Mouse (Mus musculus): ENCODE results near the gene Cers6. TPM values are rescaled to one million over a fixed set of nuclear protein-coding genes. Genes with fewer than 3 reads are reported as not detected.

Gene Cers6
- polyA plus RNA-seq, 1 experiment from 2014 or later: 18.7 TPM

- no peak for DNase-seq (ENCODE audit: low spot score)
- WGBS: 73% methylated on average over 4 of the region's 4 CpGs
- peaks cover 14% of the 10 kb centered on the region for H3K4me1 ChIP-seq
Observed at GRCm38 (mm10) chr2:69050189-69050588, 188.9 kb downstream of the Cers6 start.

DNA sequence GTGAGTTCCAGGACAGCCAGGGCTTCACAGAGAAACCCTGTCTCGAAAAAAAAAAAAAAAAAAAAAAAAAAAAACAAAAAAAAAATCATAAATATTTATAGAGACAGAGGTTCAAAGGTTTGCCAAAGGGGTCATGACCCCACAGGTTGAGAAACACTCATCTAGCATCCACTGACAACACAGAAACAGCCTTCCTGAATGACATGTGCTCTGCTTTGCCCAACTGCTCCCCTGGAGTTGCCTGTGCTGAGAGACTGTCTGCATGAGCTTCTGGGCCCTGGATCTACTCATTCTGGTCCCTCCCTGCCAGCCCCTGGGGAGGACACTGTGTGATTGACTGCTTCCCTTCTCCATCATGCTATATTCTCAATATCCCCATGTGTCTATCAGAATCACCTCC is 190.4 kb downstream of the Cers6 start:
- peaks cover 17% of the 10 kb centered on the region for H3K4me1 ChIP-seq
- H3K4me3 ChIP-seq: no peak overlapping the region
- peaks cover 17% of the 10 kb centered on the region for H3K27me3 ChIP-seq (ENCODE audit: low read depth, poor library complexity, severe bottlenecking)
- H3K9me3 ChIP-seq (replicated peaks): no peaks in the 10 kb centered on the region
- 56% methylated on average over 1 of the region's 1 CpGs for WGBS
- no peaks in the 10 kb centered on the region for H3K36me3 ChIP-seq
- no peak overlapping the region for H3K27ac ChIP-seq (replicated peaks)
- DNase-seq (ENCODE audit: low spot score): no peak

More at GRCm38 (mm10) chr2:69050189-69050588, 188.9 kb downstream of the Cers6 start:
- H3K4me3 ChIP-seq: no peak overlapping the region
- no peak overlapping the region for H3K27ac ChIP-seq (replicated peaks)
- H3K36me3 ChIP-seq: no peaks in the 10 kb centered on the region
- H3K9me3 ChIP-seq (replicated peaks): no peaks in the 10 kb centered on the region
- H3K27me3 ChIP-seq (ENCODE audit: low read depth, poor library complexity, severe bottlenecking): peaks cover 17% of the 10 kb centered on the region

- no peak for DNase-seq (ENCODE audit: low spot score)
- H3K27me3 ChIP-seq (ENCODE audit: low read depth, poor library complexity, severe bottlenecking): peaks cover 17% of the 10 kb centered on the region
- no peaks in the 10 kb centered on the region for H3K36me3 ChIP-seq
- H3K4me1 ChIP-seq: peaks cover 22% of the 10 kb centered on the region
- H3K4me3 ChIP-seq: no peak overlapping the region
- WGBS: 55% methylated on average over 4 of the region's 4 CpGs
- no peak overlapping the region for H3K27ac ChIP-seq (replicated peaks)
- no peaks in the 10 kb centered on the region for H3K9me3 ChIP-seq (replicated peaks)
Observed at GRCm38 (mm10) chr2:69053210-69053858, 192.1 kb downstream of the Cers6 start.

DNA sequence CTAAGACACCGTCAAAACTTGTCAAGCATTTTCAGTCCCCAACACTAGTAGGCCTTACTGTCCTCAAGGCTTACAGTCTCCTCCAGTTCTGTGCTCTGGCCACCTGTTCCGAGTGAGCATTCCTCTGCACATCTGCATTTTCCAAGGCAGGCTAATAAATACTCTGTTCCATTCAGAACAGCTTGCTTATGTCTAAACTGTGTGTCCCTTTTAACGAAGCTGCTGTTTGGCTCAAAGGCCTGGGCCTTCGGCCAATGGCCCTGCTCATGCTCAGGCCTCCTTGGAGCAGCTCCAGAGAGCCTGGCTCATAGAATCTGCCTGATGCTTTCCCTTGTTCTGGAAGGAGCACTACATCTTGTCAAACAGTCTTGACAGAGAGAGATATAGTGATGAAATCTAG is 193.0 kb downstream of the Cers6 start:
- H3K27ac ChIP-seq (replicated peaks): no peak overlapping the region
- H3K27me3 ChIP-seq (ENCODE audit: low read depth, poor library complexity, severe bottlenecking): peaks cover 17% of the 10 kb centered on the region
- H3K4me1 ChIP-seq: peaks cover 20% of the 10 kb centered on the region
- H3K36me3 ChIP-seq: no peaks in the 10 kb centered on the region
- DNase-seq (ENCODE audit: low spot score): no peak
- H3K4me3 ChIP-seq: no peak overlapping the region
- 79% methylated on average over 4 of the region's 4 CpGs for WGBS
- no peaks in the 10 kb centered on the region for H3K9me3 ChIP-seq (replicated peaks)

- Histone ChIP-seq H3K9me3 (replicated peaks) (no peaks in the 10 kb centered on the region), H3K4me1 (peaks cover 17% of the 10 kb centered on the region), H3K36me3 (no peaks in the 10 kb centered on the region), H3K4me3 (no peak overlapping the region), H3K27ac (replicated peaks) (no peak overlapping the region), H3K27me3 (ENCODE audit: low read depth, poor library complexity, severe bottlenecking) (peaks cover 17% of the 10 kb centered on the region)
- 95% methylated on average over 6 of the region's 6 CpGs for WGBS
- no peak for DNase-seq (ENCODE audit: low spot score)
Observed at GRCm38 (mm10) chr2:69055174-69055573, 193.9 kb downstream of the Cers6 start.

DNA sequence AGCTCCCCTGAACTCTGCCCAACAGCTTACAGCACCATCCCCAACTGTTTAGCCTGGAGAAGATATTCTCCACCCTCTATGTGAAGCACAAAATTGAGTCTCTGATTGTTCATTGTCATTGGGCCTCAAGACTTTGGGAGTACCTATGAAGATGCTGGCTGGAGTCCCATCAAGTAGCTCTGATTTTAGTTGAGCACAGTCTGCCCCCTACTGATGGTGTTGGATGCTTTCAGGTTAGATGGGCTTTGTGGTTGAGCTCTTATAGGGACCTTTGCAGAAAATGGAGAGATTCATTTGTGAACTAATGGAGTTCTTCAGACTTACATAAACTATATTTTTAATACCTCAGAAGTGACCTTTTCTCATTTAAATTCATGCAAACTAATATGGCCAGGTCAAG is 200.1 kb downstream of the Cers6 start:
- no peaks in the 10 kb centered on the region for H3K9me3 ChIP-seq (replicated peaks)
- H3K36me3 ChIP-seq: no peaks in the 10 kb centered on the region
- no peak for DNase-seq (ENCODE audit: low spot score)
- H3K27ac ChIP-seq (replicated peaks): no peak overlapping the region
- H3K4me1 ChIP-seq: peaks cover 7% of the 10 kb centered on the region
- H3K27me3 ChIP-seq (ENCODE audit: low read depth, poor library complexity, severe bottlenecking): no peaks in the 10 kb centered on the region
- H3K4me3 ChIP-seq: no peak overlapping the region

GRCm38 (mm10) chr2:69061910-69062689 is 200.9 kb downstream of the Cers6 start:
- H3K36me3 ChIP-seq: no peaks in the 10 kb centered on the region
- DNase-seq (ENCODE audit: low spot score): no peak

GRCm38 (mm10) chr2:69064759-69065158 is 203.5 kb downstream of the Cers6 start:
- H3K4me3 ChIP-seq: no peak overlapping the region
- no peak overlapping the region for H3K27ac ChIP-seq (replicated peaks)
- no peaks in the 10 kb centered on the region for H3K4me1 ChIP-seq
- 0 out of 2 replicates have a peak, but pooled peaks cover 2% of the 10 kb centered on the region for H3K36me3 ChIP-seq
- no peak for DNase-seq (ENCODE audit: low spot score)
- no peaks in the 10 kb centered on the region for H3K27me3 ChIP-seq (ENCODE audit: low read depth, poor library complexity, severe bottlenecking)
- 92% methylated on average over 6 of the region's 6 CpGs for WGBS
- H3K9me3 ChIP-seq (replicated peaks): no peaks in the 10 kb centered on the region

More at GRCm38 (mm10) chr2:69061910-69062689, 200.9 kb downstream of the Cers6 start:
- Histone ChIP-seq H3K27ac (replicated peaks) (no peak overlapping the region), H3K4me1 (no peaks in the 10 kb centered on the region), H3K27me3 (ENCODE audit: low read depth, poor library complexity, severe bottlenecking) (no peaks in the 10 kb centered on the region), H3K9me3 (replicated peaks) (no peaks in the 10 kb centered on the region), H3K4me3 (no peak overlapping the region)
- 93% methylated on average over 5 of the region's 5 CpGs for WGBS

GRCm38 (mm10) chr2:69071440-69072235 is 210.4 kb downstream of the Cers6 start:
- H3K27me3 ChIP-seq (ENCODE audit: low read depth, poor library complexity, severe bottlenecking): no peaks in the 10 kb centered on the region
- H3K9me3 ChIP-seq (replicated peaks): no peaks in the 10 kb centered on the region
- WGBS: 60% methylated on average over 7 of the region's 7 CpGs
- DNase-seq (ENCODE audit: low spot score): no peak
- H3K36me3 ChIP-seq: 0 out of 2 replicates have a peak, but pooled peaks cover 2% of the 10 kb centered on the region
- no peak overlapping the region for H3K27ac ChIP-seq (replicated peaks)
- no peak overlapping the region for H3K4me3 ChIP-seq
- H3K4me1 ChIP-seq: peaks cover 3% of the 10 kb centered on the region; the same call in 1 of the 2 replicates

- H3K27ac ChIP-seq (replicated peaks): no peak overlapping the region
- H3K36me3 ChIP-seq: no peaks in the 10 kb centered on the region
- no peaks in the 10 kb centered on the region for H3K9me3 ChIP-seq (replicated peaks)
- H3K27me3 ChIP-seq (ENCODE audit: low read depth, poor library complexity, severe bottlenecking): no peaks in the 10 kb centered on the region
- no peak overlapping the region for H3K4me3 ChIP-seq
- WGBS: 90% methylated on average over 3 of the region's 3 CpGs
- DNase-seq (ENCODE audit: low spot score): no peak
- no peaks in the 10 kb centered on the region for H3K4me1 ChIP-seq
Observed at GRCm38 (mm10) chr2:69077189-69077588, 215.9 kb downstream of the Cers6 start.

GRCm38 (mm10) chr2:69080760-69081159 is 219.5 kb downstream of the Cers6 start:
- no peak for DNase-seq (ENCODE audit: low spot score)
- Histone ChIP-seq H3K27me3 (ENCODE audit: low read depth, poor library complexity, severe bottlenecking) (no peaks in the 10 kb centered on the region), H3K36me3 (no peaks in the 10 kb centered on the region), H3K4me3 (no peak overlapping the region), H3K4me1 (no peaks in the 10 kb centered on the region), H3K9me3 (replicated peaks) (no peaks in the 10 kb centered on the region), H3K27ac (replicated peaks) (no peak overlapping the region)
- 97% methylated on average over 1 of the region's 1 CpGs for WGBS

GRCm38 (mm10) chr2:69082499-69083197 is 221.4 kb downstream of the Cers6 start:
- no peaks in the 10 kb centered on the region for H3K36me3 ChIP-seq
- DNase-seq (ENCODE audit: low spot score): no peak
- H3K27me3 ChIP-seq (ENCODE audit: low read depth, poor library complexity, severe bottlenecking): no peaks in the 10 kb centered on the region
- WGBS: 79% methylated on average over 8 of the region's 8 CpGs
- no peak overlapping the region for H3K27ac ChIP-seq (replicated peaks)
- peaks cover 13% of the 10 kb centered on the region for H3K4me1 ChIP-seq
- no peak overlapping the region for H3K4me3 ChIP-seq
- no peaks in the 10 kb centered on the region for H3K9me3 ChIP-seq (replicated peaks)

All from midbrain, embryonic 10.5 days (tissue).